Mouse (Mus musculus): ENCODE results near the gene Lzts2.
"Not testable (repeated sequence)": the region's sequence is repeated elsewhere in the genome, so short reads cannot be mapped to it uniquely, and the experiment has no call there.

Gene Lzts2

GRCm38 (mm10) chr19:45025937-45026568, 11.8 kb downstream of the Lzts2 start:
- DNase-seq (ENCODE audit: low spot score): no peak

GRCm38 (mm10) chr19:45026958-45027670, 12.9 kb downstream of the Lzts2 start:
- DNase-seq (ENCODE audit: low spot score): no peak

DNA sequence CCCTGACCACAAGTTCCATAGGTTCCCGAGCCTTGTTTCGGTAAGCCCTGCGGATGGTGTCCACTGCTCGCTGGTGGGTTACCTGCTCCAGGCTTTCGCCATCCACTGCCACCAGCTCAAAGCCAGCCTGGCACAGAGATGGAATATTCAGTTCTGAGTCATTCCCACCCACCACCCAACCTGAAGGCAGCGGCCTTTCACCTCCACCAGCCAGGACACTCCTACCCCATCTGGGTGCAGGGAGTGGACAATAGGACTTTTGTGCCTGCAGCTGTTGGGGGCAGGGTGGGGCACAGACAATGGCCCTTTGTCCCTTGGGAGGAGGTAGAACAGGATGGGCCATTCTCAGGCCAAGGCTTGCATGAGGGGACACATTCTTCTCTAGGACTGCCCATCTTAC, 13.6 kb downstream of the Lzts2 start:
- DNase-seq (ENCODE audit: low spot score): no peak

DNA sequence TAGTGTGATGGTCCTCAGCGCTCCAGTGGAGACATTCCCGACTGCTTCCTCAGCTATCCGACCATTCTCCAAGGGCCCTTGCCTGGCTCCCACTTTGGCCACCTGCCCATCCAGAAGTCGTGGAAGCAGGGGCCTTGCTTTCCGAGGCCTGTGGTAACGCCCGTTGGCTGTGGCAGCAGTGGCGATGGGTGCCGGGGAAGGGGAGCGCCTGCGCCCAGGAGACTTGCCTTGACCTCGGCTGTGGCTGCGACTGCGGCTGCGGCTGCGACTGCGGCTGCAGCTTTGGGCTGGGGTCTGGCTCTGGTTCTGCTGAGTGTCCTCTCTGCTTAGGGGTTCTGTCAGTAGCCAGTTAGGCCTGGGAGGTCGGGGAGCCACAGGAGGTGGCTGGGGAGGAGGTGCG, 14.5 kb downstream of the Lzts2 start:
- no peak for DNase-seq (ENCODE audit: low spot score)

DNA sequence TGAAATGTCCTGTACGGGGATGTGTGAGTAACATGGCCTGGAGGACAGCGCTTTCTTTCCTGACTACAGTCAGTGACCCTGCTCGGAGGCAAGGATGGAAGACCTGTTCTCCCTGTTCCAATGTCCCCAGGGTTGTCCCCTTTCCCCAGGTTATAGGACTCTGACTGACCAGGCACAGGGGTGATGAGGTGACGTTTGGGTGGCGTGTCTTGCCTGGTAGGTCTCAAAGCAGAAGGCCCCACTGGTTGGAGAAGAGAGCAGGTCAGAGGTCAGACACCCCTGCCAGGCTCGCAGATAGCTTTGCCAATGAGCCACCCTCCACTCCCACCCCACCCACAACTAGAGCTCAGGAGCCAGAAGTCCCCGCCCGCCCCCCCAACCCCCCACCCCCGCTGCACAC, 15.4 kb downstream of the Lzts2 start:
- no peak for DNase-seq (ENCODE audit: low spot score)

DNA sequence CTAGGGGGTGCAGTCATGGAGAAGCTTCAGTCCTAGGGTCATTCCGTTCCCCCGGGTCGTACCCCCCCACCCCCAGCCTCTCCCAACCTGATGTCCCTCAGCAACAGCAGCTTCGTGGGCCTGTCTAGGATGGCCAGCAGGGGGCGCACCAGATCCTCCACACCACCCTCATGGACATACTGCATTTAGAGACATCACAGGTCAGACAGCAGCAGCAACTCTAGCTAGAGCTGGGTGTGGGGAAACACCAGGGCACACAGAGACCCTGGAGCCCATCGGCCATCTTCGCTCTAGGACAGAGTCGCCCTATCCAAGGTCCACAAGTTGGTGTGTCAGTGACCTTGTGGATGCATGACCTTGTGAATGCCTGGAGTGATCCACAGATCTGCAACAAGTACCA, 15.9 kb downstream of the Lzts2 start:
- DNase-seq (ENCODE audit: low spot score): no peak

DNA sequence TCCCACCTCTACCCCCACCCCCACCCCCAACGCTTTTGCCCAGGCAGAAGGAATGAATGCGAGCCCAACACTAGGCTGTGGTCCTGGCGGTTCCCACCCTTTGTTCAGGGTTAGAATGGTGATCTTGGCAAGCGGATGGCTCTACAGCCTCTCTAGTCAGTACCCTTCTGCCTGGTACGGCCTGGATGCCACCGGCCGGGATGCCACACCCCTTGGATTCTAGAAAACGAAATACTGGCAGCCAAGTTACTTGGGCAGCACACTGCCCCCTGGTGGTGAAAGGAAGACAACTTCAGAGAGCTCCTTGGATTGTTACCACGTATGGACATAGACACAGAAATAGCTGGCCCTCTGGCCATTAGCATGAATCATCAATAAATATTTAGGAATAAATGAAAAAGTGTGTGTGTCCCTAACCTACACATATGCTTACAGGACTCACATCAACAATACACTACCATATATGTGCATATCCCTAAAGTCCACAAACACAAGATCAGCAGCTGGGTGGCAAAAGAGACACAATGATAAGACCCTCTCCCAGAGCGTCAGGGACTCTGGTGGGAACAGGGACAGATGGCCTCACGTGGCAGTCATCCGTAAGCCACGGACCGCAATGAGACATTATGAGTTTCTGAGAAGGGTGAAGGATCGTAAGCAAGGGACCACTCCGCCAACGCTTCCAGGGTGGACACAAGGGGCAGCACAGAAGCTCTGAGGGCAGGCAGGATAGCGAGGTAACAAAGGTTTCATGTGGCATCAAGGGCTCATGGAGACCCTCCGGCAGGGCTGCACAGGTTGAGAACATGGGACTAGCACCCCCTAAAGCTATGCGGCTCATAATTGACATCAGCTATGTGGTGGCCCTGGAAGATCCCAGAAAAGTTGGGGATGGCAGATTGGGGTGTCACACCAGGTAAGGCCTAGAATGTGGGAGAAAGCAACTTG, 16.8 kb downstream of the Lzts2 start:
- DNase-seq (ENCODE audit: low spot score): no peak

- DNase-seq (ENCODE audit: low spot score): no peak
Measured at GRCm38 (mm10) chr19:45031780-45032179, 17.6 kb downstream of the Lzts2 start.

DNA sequence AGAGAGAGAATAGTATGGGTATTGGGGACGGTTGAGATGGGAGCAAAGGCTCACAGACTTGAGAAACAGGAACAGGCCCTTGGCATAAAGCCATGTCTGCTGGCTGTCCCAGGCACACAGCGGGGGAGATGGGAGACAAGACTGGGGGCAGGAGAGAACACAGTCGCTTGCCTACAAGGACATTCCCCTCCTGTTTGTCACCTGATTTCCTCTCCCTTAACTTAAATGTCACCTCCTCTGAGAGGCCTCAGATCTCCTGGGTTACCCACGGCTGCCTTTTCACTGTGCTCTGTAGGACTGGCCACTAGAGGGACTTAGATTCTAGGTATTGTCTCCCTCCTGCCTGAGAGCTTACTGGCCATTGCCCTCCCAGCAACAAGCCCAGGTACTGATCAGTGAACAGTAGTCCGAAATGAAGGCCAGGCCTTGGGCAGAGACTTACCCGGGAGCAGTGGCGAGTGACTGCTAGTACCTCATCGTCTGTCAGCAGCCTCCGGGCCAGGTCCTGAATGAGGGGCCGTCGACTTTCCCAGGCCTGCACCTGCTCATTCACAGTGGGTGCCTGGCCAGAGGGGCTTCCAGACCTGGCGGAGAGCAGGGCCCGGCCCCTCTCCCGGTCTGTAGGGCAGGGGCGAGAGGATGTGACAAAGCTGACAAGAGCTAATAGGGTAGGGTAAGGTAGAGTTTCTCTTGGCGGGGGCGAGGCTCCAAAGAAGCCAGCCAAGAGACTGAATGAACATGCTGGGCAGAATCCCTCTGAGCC, 18.5 kb downstream of the Lzts2 start:
- DNase-seq (ENCODE audit: low spot score): no peak

- no peak for DNase-seq (ENCODE audit: low spot score)
Measured at GRCm38 (mm10) chr19:45036867-45037266, 22.7 kb downstream of the Lzts2 start.

- DNase-seq (ENCODE audit: low spot score): not testable (repeated sequence)
Measured at GRCm38 (mm10) chr19:45038198-45038597, 24.0 kb downstream of the Lzts2 start.

GRCm38 (mm10) chr19:45040214-45040613, 26.0 kb downstream of the Lzts2 start:
- DNase-seq (ENCODE audit: low spot score): no peak

GRCm38 (mm10) chr19:45044389-45044927, 30.2 kb downstream of the Lzts2 start:
- no peak for DNase-seq (ENCODE audit: low spot score)

GRCm38 (mm10) chr19:45045236-45045635, 31.0 kb downstream of the Lzts2 start:
- no peak for DNase-seq (ENCODE audit: low spot score)

GRCm38 (mm10) chr19:45045651-45046050, 31.4 kb downstream of the Lzts2 start, which contains the start of gene Pdzd7:
Gene Pdzd7, minus strand, starts transcription at chr19:45045717.
- no peak for DNase-seq (ENCODE audit: low spot score)

DNA sequence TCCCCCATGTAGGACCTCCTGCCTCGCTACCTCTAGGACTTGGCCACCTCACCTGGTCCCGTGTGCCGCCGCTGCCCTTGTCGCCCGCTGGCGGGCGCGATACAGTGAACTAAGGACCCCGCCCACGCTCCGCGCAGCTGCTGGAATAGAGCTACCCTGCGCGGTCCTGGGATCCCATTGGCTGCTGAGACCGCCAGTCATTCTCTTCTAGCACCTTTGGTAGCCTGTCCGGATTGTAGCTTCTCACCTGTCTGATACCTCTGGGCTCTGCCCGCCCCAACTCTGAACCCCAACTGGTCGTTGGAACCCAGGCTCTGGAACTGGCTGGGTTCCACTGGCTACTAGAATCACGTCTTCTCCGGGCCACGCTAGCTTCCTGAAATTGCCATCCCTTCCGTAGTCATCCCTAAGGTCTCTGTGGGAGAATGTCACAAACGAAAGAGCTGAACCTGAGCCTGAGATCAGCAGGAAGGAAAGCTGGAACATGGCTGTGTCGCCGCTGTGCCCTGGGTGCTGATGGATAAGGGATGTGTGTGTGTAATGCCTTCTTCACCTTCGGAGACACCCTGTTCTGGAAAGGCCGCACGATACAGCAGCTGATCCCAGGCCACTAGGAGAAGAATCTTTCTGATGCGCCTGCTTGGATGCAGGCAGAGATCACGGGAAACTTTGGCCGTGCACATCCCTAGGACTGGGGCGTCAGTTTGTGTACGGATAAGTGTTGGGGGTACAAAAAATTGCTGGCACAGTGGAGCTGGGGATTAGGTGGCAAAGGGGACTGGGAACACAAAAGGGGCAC, 32.5 kb downstream of the Lzts2 start:
- DNase-seq (ENCODE audit: low spot score): peak; percentile 44

DNA sequence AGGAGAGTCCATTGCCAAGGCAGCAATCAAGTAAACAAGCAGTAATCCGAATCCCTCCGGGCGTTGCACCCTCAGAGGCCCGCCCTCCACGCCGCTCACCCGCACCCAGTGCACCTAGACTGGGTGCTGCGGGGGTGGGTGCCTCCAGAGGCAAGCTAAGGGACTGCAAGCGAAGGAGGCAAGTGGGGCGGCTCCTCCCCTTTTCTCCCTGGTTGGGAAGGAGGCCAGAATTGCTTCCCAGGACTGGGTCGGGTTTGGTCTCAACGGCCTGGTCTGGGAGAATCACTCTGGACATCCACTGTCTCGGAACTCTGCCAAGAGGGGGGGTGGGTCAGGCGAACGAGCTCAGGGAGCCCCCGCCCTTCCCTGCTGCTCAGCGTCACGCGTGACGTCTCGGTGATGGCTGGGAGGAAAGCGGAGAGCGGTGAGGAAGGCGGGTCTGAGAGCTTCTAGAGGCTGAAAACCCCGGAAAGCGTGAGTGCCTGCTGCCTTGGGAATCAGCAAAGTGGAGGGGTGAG, 33.3 kb downstream of the Lzts2 start, which contains the start of gene Sfxn3:
TSS of gene Sfxn3 (plus strand) at position 87 of the 518 bp plus-strand sequence.
- peak; percentile 87 for DNase-seq (ENCODE audit: low spot score)

DNA sequence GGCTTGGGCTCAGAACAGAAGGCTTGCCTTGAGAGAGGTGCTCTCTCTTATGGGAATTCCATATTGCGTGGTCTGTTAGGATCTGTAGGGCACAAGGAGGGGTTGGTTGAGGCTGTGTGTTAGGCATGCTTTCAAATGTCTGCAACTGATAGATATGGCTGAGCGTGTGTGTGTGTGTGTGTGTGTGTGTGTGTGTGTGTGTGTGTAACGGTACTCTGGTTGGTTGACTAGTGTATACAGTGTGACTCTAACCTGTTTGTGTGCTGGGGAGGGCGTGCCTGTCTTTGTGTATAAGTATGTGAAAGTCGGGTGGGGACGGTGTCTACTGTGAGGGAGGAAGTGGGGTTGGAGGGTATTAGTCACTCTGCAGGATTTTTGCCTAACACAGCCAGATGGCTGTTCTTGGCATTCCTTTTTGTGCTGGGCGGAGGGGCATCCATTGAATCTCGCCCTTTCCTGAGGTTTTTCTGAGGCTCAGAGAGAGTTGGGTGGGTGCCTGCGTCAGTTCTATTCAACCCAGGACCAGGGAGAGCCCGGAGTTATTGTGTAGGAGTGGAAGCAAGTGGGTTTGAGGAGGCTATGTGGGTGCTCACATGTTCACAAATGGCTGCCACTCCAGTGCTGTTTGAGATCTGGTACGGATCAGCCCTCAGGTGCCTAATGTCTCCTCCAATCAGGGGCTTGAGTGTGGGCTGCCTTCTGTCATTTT, 33.9 kb downstream of the Lzts2 start:
- no peak for DNase-seq (ENCODE audit: low spot score)

DNA sequence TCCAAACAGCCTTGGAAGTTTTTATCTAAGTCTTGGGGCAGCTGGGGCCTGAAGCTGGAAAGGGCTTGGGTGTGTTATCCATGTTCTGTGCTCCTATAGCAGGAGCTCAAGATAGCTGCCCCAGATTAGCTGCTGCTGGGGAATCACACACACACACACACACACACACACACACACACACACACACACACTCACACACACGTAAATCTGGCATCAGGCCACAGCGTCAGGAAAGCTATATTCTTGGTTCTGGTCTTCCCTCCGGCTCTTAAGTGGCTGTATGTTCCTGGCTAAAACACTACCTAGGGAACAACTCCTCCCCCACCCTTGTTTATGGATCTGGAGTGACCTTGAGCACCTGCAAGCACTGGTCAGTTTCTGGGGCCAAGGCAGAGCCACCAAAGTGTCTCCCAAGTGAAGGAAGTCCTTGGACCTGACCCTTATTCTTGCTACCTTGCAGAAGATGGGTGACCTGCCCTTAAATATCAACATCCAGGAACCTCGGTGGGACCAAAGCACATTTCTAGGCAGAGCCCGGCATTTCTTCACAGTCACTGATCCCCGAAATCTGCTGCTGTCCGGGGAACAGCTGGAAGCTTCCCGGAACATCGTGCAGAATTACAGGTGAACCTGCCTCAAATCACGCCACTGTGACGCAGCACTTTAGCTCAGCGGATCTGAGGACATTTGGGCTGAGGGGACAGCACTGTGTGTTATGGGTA, 34.6 kb downstream of the Lzts2 start:
- DNase-seq (ENCODE audit: low spot score): no peak
